ENCODE assay signal across 10 mouse cellular contexts in genomic region chr14:118712889-118713288, GRCm38 (mm10). TPM values are rescaled to one million over a fixed set of nuclear protein-coding genes. Genes with fewer than 3 reads are reported as not detected.
DNase-seq lines count a peak whose midpoint lies in the region; ATAC-seq lines count a peak whose summit lies in the region.
"Had no signal": no experiment of that assay in that cellular context is flagged by ENCODE, and none has a peak within 500 bp of the region (broad histone marks: within the 10 kb centered on the region; RNA-seq: fewer than 3 reads in every experiment).

No protein-coding gene starts in this region.

- H3K9me3 ChIP-seq in heart, embryonic 13.5 days: no peaks in the 10 kb centered on the region
- no peaks in the 10 kb centered on the region for H3K9me3 ChIP-seq in hindbrain, embryonic 14.5 days (ENCODE audit: control insufficient read depth, low read length)
- no peaks in the 10 kb centered on the region for H3K9me3 ChIP-seq in midbrain, embryonic 11.5 days (ENCODE audit: control insufficient read depth, low read length)
- H3K9me3 ChIP-seq: megakaryocyte, embryonic 14.5 days had no signal

- no peak for DNase-seq in heart, postnatal 25 days (ENCODE audit: low spot score)
- DNase-seq in R1 (ENCODE audit: low read depth, low spot score): peak; percentile 87
- no peak for DNase-seq in hindbrain, embryonic 14.5 days (ENCODE audit: low spot score)
- DNase-seq in midbrain, embryonic 11.5 days (ENCODE audit: low spot score, missing footprints): no peak
- no peak for DNase-seq in right cerebral cortex, postnatal 36 days (ENCODE audit: low spot score in 2 of 2)
- DNase-seq in adipocyte (ENCODE audit: low spot score): no peak
- no peak for DNase-seq in layer of hippocampus, postnatal 36 days
- DNase-seq: right cerebral cortex, postnatal 4 days had no signal

- no peak overlapping the region for H3K27ac ChIP-seq in heart, embryonic 13.5 days (replicated peaks)
- H3K27ac ChIP-seq in hindbrain, embryonic 14.5 days: no peak overlapping the region
- H3K27ac ChIP-seq in midbrain, embryonic 11.5 days (ENCODE audit: low read depth, low read length): no peak overlapping the region

- peak overlapping the region; percentile 47 for H3K4me3 ChIP-seq in heart, embryonic 13.5 days
- H3K4me3 ChIP-seq in hindbrain, embryonic 14.5 days (replicated peaks; ENCODE audit: low read length): 0 out of 2 replicates have a peak overlapping the region, but pooled peaks have one; percentile 31
- H3K4me3 ChIP-seq in midbrain, embryonic 11.5 days (ENCODE audit: low read depth, low read length): peak overlapping the region; percentile 24; the same call in 1 of the 2 replicates

- no peak for ATAC-seq in heart, embryonic 13.5 days (ENCODE audit: extremely low read depth, insufficient number of reproducible peaks, low FRiP score, low TSS enrichment)
- ATAC-seq in hindbrain, embryonic 14.5 days (ENCODE audit: low FRiP score): no peak
- no peak for ATAC-seq in midbrain, embryonic 11.5 days (ENCODE audit: low FRiP score)

- H3K4me1 ChIP-seq in heart, embryonic 13.5 days: peaks cover 27% of the 10 kb centered on the region
- H3K4me1 ChIP-seq in hindbrain, embryonic 14.5 days (replicated peaks; ENCODE audit: control insufficient read depth, insufficient read depth, low read length): peaks cover 16% of the 10 kb centered on the region
- peaks cover 21% of the 10 kb centered on the region for H3K4me1 ChIP-seq in midbrain, embryonic 11.5 days (ENCODE audit: control insufficient read depth, insufficient read depth, low read length)

- intact Hi-C loops in heart, postnatal 25 days (cut with DNase I): no loop called here

- WGBS in heart, embryonic 13.5 days: 54% methylated on average over 5 of the region's 5 CpGs
- WGBS in hindbrain, embryonic 14.5 days: 48% methylated on average over 5 of the region's 5 CpGs
- WGBS in midbrain, embryonic 11.5 days: 51% methylated on average over 5 of the region's 5 CpGs

- H3K27me3 ChIP-seq in heart, embryonic 13.5 days (replicated peaks): peaks cover 13% of the 10 kb centered on the region
- H3K27me3 ChIP-seq in hindbrain, embryonic 14.5 days (ENCODE audit: control insufficient read depth, insufficient read depth, low read length): no peaks in the 10 kb centered on the region
- H3K27me3 ChIP-seq in midbrain, embryonic 11.5 days (ENCODE audit: control insufficient read depth, insufficient read depth, low read length): peaks cover 5% of the 10 kb centered on the region

- no peak overlapping the region for H3K9ac ChIP-seq in heart, embryonic 13.5 days
- no peak overlapping the region for H3K9ac ChIP-seq in hindbrain, embryonic 14.5 days
- no peak overlapping the region for H3K9ac ChIP-seq in midbrain, embryonic 11.5 days (ENCODE audit: low read length)

- no peaks in the 10 kb centered on the region for H3K36me3 ChIP-seq in heart, embryonic 13.5 days
- no peaks in the 10 kb centered on the region for H3K36me3 ChIP-seq in hindbrain, embryonic 14.5 days (replicated peaks; ENCODE audit: control insufficient read depth, insufficient read depth)
- H3K36me3 ChIP-seq in midbrain, embryonic 11.5 days (ENCODE audit: control insufficient read depth, insufficient read depth, low read length): no peaks in the 10 kb centered on the region

- peak overlapping the region; percentile 74 for H3K4me2 ChIP-seq in heart, embryonic 13.5 days
- peak overlapping the region; percentile 64 for H3K4me2 ChIP-seq in hindbrain, embryonic 14.5 days (replicated peaks)
- H3K4me2 ChIP-seq in midbrain, embryonic 11.5 days: peak overlapping the region; percentile 56; the same call in 1 of the 2 replicates

RNA-seq across cellular contexts. Expression of gene Abcc4, which starts 6.9 kb away (rescaled TPM):
- polyA plus RNA-seq in heart, embryonic 13.5 days (2015; fragmentation: Nextera tagmentation; extraction: Ambion mirVana): 1.5 and 1.8 TPM in 2 replicates
- total RNA-seq in heart, postnatal 25 days (2021): 1 to 10 TPM; 7.6 to 7.9 TPM
- polyA plus RNA-seq in hindbrain, embryonic 14.5 days (2014; fragmentation: Nextera tagmentation; extraction: Ambion mirVana): 2.6 TPM in 2 replicates
- polyA plus RNA-seq in midbrain, embryonic 11.5 days (2014; fragmentation: Nextera tagmentation; extraction: Ambion mirVana): 4.2 and 4.4 TPM in 2 replicates
- total RNA-seq in layer of hippocampus, postnatal 36 days (2021): 10 to 100 TPM in 1 of 2 experiments, 1 to 10 TPM in 1; 8.2 to 10.4 TPM
